Mouse (Mus musculus) spleen, adult 2 months (tissue): ENCODE measurements around the gene Tmsb4x. TPM values are rescaled to one million over a fixed set of nuclear protein-coding genes. Genes with fewer than 3 reads are reported as not detected.

Source experiments
- DNase-seq, 2 experiments: peaks; one replicate each; pipeline versions ENCODE4 v3.0.0 to v3.0.0-alpha.2; 2012 to 2021; ENCODE audit warnings: low spot score in 2 of 2, low read depth in 1 of 2
- H3K27ac ChIP-seq: fragments of 200-500 bp; 2 replicates; pipeline ENCODE4 v1.5.1; 2012; ENCODE audit warnings: low read length, inconsistent platforms; ENCODE audit not compliant: insufficient read depth
- H3K27me3 ChIP-seq: fragments of 200-500 bp; 2 replicates; pipeline ENCODE4 v1.6.1; 2012; ENCODE audit warnings: mild to moderate bottlenecking, moderate library complexity, low read length, inconsistent platforms; ENCODE audit not compliant: control insufficient read depth, insufficient read depth
- H3K36me3 ChIP-seq: fragments of 200-500 bp; 2 replicates; pipeline ENCODE4 v1.6.1; 2012; ENCODE audit warnings: mild to moderate bottlenecking, low read length, inconsistent platforms; ENCODE audit not compliant: control insufficient read depth, insufficient read depth
- H3K4me1 ChIP-seq: fragments of 200-500 bp; 2 replicates; pipeline ENCODE4 v1.6.1; 2011; ENCODE audit warnings: inconsistent platforms; ENCODE audit not compliant: control insufficient read depth, insufficient read depth, insufficient read length
- H3K4me3 ChIP-seq: fragments of 200-500 bp; 2 replicates; pipeline ENCODE4 v1.5.1; 2011; ENCODE audit warnings: mild to moderate bottlenecking, inconsistent platforms; ENCODE audit not compliant: insufficient read depth, insufficient read length; ENCODE audit errors: extremely low read depth
- CTCF ChIP-seq: fragments of 200-500 bp; IDR thresholded peaks from 2 replicates; pipeline ENCODE4 v1.5.1; 2011; ENCODE audit warnings: mild to moderate bottlenecking, inconsistent platforms; ENCODE audit not compliant: insufficient read depth, insufficient read length, insufficient replicate concordance; ENCODE audit errors: extremely low read depth
- POLR2A ChIP-seq: fragments of 200-500 bp; IDR thresholded peaks from 2 replicates; pipeline ENCODE4 v1.6.1; 2011; ENCODE audit warnings: low read depth, low read length, inconsistent platforms
- WGBS: fragments of 180-500 bp; shearing (Covaris S2); methylation state at CpG from one replicate; pipeline ENCODE4 v1.1.7; 2018; 5-methylcytosine and 5-hydroxymethylcytosine counted together
- polyA plus RNA-seq: library from polyadenylated mRNA; depleted of rRNA; stranded (reverse); fragments of >200 nt; gene quantifications from 2 replicates; pipeline ENCODE4 v1.2.3, GENCODE M21; 2012

Tmsb4x gene
- polyA plus RNA-seq, 1 experiment: 363 TPM

- no peaks in the 10 kb centered on the region; the same call in 1 of the 2 replicates for H3K4me1 ChIP-seq
- TF ChIP-seq CTCF: no peak
- no peak for TF ChIP-seq POLR2A
- H3K27me3 ChIP-seq: no peaks in the 10 kb centered on the region
- no peak overlapping the region for H3K4me3 ChIP-seq
- H3K27ac ChIP-seq: no peak overlapping the region
- no peaks in the 10 kb centered on the region for H3K36me3 ChIP-seq
- DNase-seq: no peak
- WGBS: 48% methylated on average over 2 of the region's 2 CpGs
These were observed 22.8 kb downstream of the Tmsb4x start for GRCm38 (mm10) chrX:167186306-167186705.

- Histone ChIP-seq H3K27me3 (no peaks in the 10 kb centered on the region), H3K4me3 (no peak overlapping the region), H3K4me1 (peaks cover 9% of the 10 kb centered on the region; the same call in 1 of the 2 replicates), H3K36me3 (no peaks in the 10 kb centered on the region), H3K27ac (no peak overlapping the region)
- TF ChIP-seq POLR2A: no peak
- no peak for TF ChIP-seq CTCF
- DNase-seq: no peak
- 86% methylated on average over 6 of the region's 6 CpGs for WGBS
These were observed 25.6 kb downstream of the Tmsb4x start for GRCm38 (mm10) chrX:167183535-167183934.

- peak overlapping the region; percentile 59; the same call in 1 of the 2 replicates for H3K27ac ChIP-seq
- H3K36me3 ChIP-seq: no peaks in the 10 kb centered on the region
- WGBS: 57% methylated on average over 5 of the region's 5 CpGs
- TF ChIP-seq POLR2A: peak; percentile 15; the same call in 1 of the 2 replicates
- TF ChIP-seq CTCF: no peak
- H3K27me3 ChIP-seq: no peaks in the 10 kb centered on the region
- no peak overlapping the region for H3K4me3 ChIP-seq
- peak in 1 of 2 experiments; percentile 32 for DNase-seq
- H3K4me1 ChIP-seq: peaks cover 10% of the 10 kb centered on the region; the same call in 1 of the 2 replicates
These were observed 26.7 kb downstream of the Tmsb4x start for GRCm38 (mm10) chrX:167182411-167182810.

- peak; percentile 51 to 53 for DNase-seq
- no peak overlapping the region for H3K4me3 ChIP-seq
- peaks cover 11% of the 10 kb centered on the region for H3K4me1 ChIP-seq
- WGBS: 34% methylated on average over 4 of the region's 4 CpGs
- H3K27ac ChIP-seq: peak overlapping the region; percentile 98
- H3K36me3 ChIP-seq: no peaks in the 10 kb centered on the region
- TF ChIP-seq POLR2A (peak; percentile 5; the same call in 1 of the 2 replicates), CTCF (no peak)
- no peaks in the 10 kb centered on the region for H3K27me3 ChIP-seq
These were observed 29.0 kb downstream of the Tmsb4x start for GRCm38 (mm10) chrX:167179961-167180642.

- Histone ChIP-seq H3K4me1 (peaks cover 16% of the 10 kb centered on the region), H3K4me3 (no peak overlapping the region), H3K27ac (peak overlapping the region; percentile 98), H3K27me3 (no peaks in the 10 kb centered on the region), H3K36me3 (no peaks in the 10 kb centered on the region)
- no peak for TF ChIP-seq POLR2A
- TF ChIP-seq CTCF: no peak
- DNase-seq: no peak
- 77% methylated on average over 3 of the region's 3 CpGs for whole genome bisulfite sequencing
These were observed 29.6 kb downstream of the Tmsb4x start for GRCm38 (mm10) chrX:167179549-167179948.

GRCm38 (mm10) chrX:167175319-167175718 is 33.8 kb downstream of the Tmsb4x start:
- no peak for DNase-seq
- H3K4me3 ChIP-seq: no peak overlapping the region
- TF ChIP-seq POLR2A (no peak), CTCF (no peak)
- H3K4me1 ChIP-seq: peaks cover 19% of the 10 kb centered on the region
- WGBS: 41% methylated on average over 6 of the region's 6 CpGs
- H3K27me3 ChIP-seq: no peaks in the 10 kb centered on the region
- no peaks in the 10 kb centered on the region for H3K36me3 ChIP-seq
- peak overlapping the region; percentile 84 for H3K27ac ChIP-seq

GRCm38 (mm10) chrX:167174311-167174710 is 34.8 kb downstream of the Tmsb4x start:
- Histone ChIP-seq H3K36me3 (no peaks in the 10 kb centered on the region), H3K27ac (peak overlapping the region; percentile 84)
- 74% methylated on average over 3 of the region's 3 CpGs for WGBS

More at GRCm38 (mm10) chrX:167174311-167174710, 34.8 kb downstream of the Tmsb4x start:
- no peaks in the 10 kb centered on the region for H3K27me3 ChIP-seq
- H3K4me1 ChIP-seq: peaks cover 17% of the 10 kb centered on the region
- TF ChIP-seq CTCF (no peak), POLR2A (no peak)
- no peak for DNase-seq
- no peak overlapping the region for H3K4me3 ChIP-seq
